Mouse (Mus musculus): ENCODE measurements around the gene Crat. TPM values are rescaled to one million over a fixed set of nuclear protein-coding genes. Genes with fewer than 3 reads are reported as not detected.
A peak's percentile ranks its signal among the peaks of the same experiment; 100 is the strongest.

Gene Crat
- total RNA-seq, 2 experiments from 2014 or later: 229 to 241 TPM

- DNase-seq (ENCODE audit: low spot score in 2 of 2): no peak
Observed at GRCm38 (mm10) chr2:30408452-30409100, 7.0 kb downstream of the Crat start.

GRCm38 (mm10) chr2:30407778-30408177, 7.8 kb downstream of the Crat start:
- no peak for DNase-seq (ENCODE audit: low spot score in 2 of 2)

GRCm38 (mm10) chr2:30407221-30407620, 8.4 kb downstream of the Crat start:
- DNase-seq (ENCODE audit: low spot score in 2 of 2): no peak

GRCm38 (mm10) chr2:30403870-30404269, 11.7 kb downstream of the Crat start:
- no peak for DNase-seq (ENCODE audit: low spot score in 2 of 2)

- DNase-seq (ENCODE audit: low spot score in 2 of 2): no peak
Observed at GRCm38 (mm10) chr2:30402843-30403242, 12.8 kb downstream of the Crat start.

- DNase-seq (ENCODE audit: low spot score in 2 of 2): no peak
Observed at GRCm38 (mm10) chr2:30402351-30402826, 13.2 kb downstream of the Crat start.

GRCm38 (mm10) chr2:30401581-30401980, 14.0 kb downstream of the Crat start:
- DNase-seq (ENCODE audit: low spot score in 2 of 2): no peak

GRCm38 (mm10) chr2:30399191-30400171, 16.1 kb downstream of the Crat start:
- DNase-seq (ENCODE audit: low spot score in 2 of 2): no peak

GRCm38 (mm10) chr2:30397986-30398512, 17.6 kb downstream of the Crat start:
- no peak for DNase-seq (ENCODE audit: low spot score in 2 of 2)

GRCm38 (mm10) chr2:30396246-30396645, 19.4 kb downstream of the Crat start:
- no peak for DNase-seq (ENCODE audit: low spot score in 2 of 2)

GRCm38 (mm10) chr2:30395757-30396156, 19.9 kb downstream of the Crat start:
- DNase-seq (ENCODE audit: low spot score in 2 of 2): no peak

- DNase-seq (ENCODE audit: low spot score in 2 of 2): no peak
Observed at GRCm38 (mm10) chr2:30393370-30393656, 22.3 kb downstream of the Crat start.

GRCm38 (mm10) chr2:30392577-30393369, 22.8 kb downstream of the Crat start:
- DNase-seq (ENCODE audit: low spot score in 2 of 2): peak; percentile 73 to 87

GRCm38 (mm10) chr2:30392114-30392576, 23.5 kb downstream of the Crat start, which contains the start of gene Dolpp1:
Dolpp1 (plus strand) TSS chr2:30392254.
- peak; percentile 90 to 95 for DNase-seq (ENCODE audit: low spot score in 2 of 2)

GRCm38 (mm10) chr2:30389000-30389399, 26.6 kb downstream of the Crat start:
- DNase-seq (ENCODE audit: low spot score in 2 of 2): no peak

GRCm38 (mm10) chr2:30386913-30387312, 28.7 kb downstream of the Crat start:
- no peak for DNase-seq (ENCODE audit: low spot score in 2 of 2)

- no peak for DNase-seq (ENCODE audit: low spot score in 2 of 2)
Observed at GRCm38 (mm10) chr2:30385591-30385990, 30.0 kb downstream of the Crat start.

GRCm38 (mm10) chr2:30384814-30385213, 30.8 kb downstream of the Crat start:
- DNase-seq (ENCODE audit: low spot score in 2 of 2): no peak

- no peak for DNase-seq (ENCODE audit: low spot score in 2 of 2)
Observed at GRCm38 (mm10) chr2:30381377-30381725, 34.3 kb downstream of the Crat start.

GRCm38 (mm10) chr2:30380564-30381376, 34.8 kb downstream of the Crat start:
- no peak for DNase-seq (ENCODE audit: low spot score in 2 of 2)
